Mouse (Mus musculus) bone marrow, adult 2 months (tissue): Measurements from ENCODE around the gene Atxn1.

Experiments used
- CTCF ChIP-seq: fragments of 200-500 bp; IDR thresholded peaks from 2 replicates; pipeline ENCODE4 v1.5.1; 2011; ENCODE audit warnings: low read length, control low read depth; ENCODE audit not compliant: control insufficient read depth, insufficient read depth
- POLR2A ChIP-seq: fragments of 200-500 bp; IDR thresholded peaks from 2 replicates; pipeline ENCODE4 v1.6.1; 2011; ENCODE audit warnings: low read depth, mild to moderate bottlenecking, control low read depth, low read length, borderline replicate concordance; ENCODE audit not compliant: control insufficient read depth

- no peak for TF ChIP-seq CTCF
- TF ChIP-seq POLR2A = no peak
These were observed 210.3 kb downstream of the Atxn1 start for GRCm38 (mm10) chr13:45754483-45754882.
